17 mouse cellular contexts compared by ENCODE assay signal in the genomic region with DNA sequence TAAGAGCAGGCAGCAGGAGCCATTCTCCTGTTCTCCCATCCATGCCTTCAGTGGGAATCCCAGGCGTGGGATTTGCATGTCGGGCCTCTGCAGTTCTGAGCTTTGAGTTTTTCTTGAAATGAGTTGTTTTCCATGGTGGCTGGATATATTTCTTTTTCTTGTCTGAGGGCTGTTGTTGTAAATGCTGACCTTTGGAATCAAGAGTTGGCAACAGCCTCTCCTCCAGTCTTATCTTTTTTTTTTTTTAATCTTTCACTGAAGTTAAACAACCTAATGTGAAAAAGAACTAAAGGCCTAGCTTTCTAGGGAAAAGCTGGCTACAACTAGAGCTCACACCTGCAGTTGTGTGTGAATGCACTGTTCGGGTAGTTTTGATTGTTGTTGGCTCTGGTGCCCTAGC.
"Had no signal": no experiment of that assay in that cellular context is flagged by ENCODE, and none has a peak within 500 bp of the region (broad histone marks: within the 10 kb centered on the region; RNA-seq: fewer than 3 reads in every experiment).

No protein-coding gene starts in this region.

- H3K27me3 ChIP-seq: limb, embryonic 13.5 days; midbrain, embryonic 12.5 days; midbrain, embryonic 15.5 days; neural tube, embryonic 12.5 days; neural tube, embryonic 15.5 days had no signal

- DNase-seq: liver; liver, postnatal 0 days; lung, embryonic 14.5 days; right cerebral cortex, adult 18-20 months; right cerebral cortex, postnatal 14 days; right cerebral cortex, postnatal 4 days; thymus, adult 18-20 months; thymus, postnatal 36 days had no signal

- H3K27ac ChIP-seq: limb, embryonic 10.5 days; limb, embryonic 13.5 days; liver, embryonic 14.5 days; macrophage; midbrain, embryonic 12.5 days; midbrain, embryonic 15.5 days; neural tube, embryonic 12.5 days; neural tube, embryonic 15.5 days had no signal

- H3K9ac ChIP-seq: limb, embryonic 13.5 days; liver, embryonic 14.5 days; liver, postnatal 0 days; lung, embryonic 14.5 days; midbrain, embryonic 12.5 days; midbrain, embryonic 15.5 days; neural tube, embryonic 12.5 days; neural tube, embryonic 15.5 days had no signal

- H3K36me3 ChIP-seq: midbrain, embryonic 12.5 days; midbrain, embryonic 15.5 days; neural tube, embryonic 12.5 days had no signal

- H3K9me3 ChIP-seq: limb, embryonic 10.5 days; limb, embryonic 13.5 days; midbrain, embryonic 12.5 days; midbrain, embryonic 15.5 days; neural tube, embryonic 12.5 days; neural tube, embryonic 15.5 days had no signal

- ATAC-seq: liver, postnatal 0 days; lung, postnatal 0 days; midbrain, embryonic 15.5 days had no signal

- H3K4me2 ChIP-seq: limb, embryonic 13.5 days; lung, embryonic 14.5 days; midbrain, embryonic 12.5 days; midbrain, embryonic 15.5 days; neural tube, embryonic 12.5 days; neural tube, embryonic 15.5 days had no signal

- H3K4me1 ChIP-seq: midbrain, embryonic 12.5 days; midbrain, embryonic 15.5 days; neural tube, embryonic 12.5 days; neural tube, embryonic 15.5 days had no signal

- H3K4me3 ChIP-seq: limb, embryonic 10.5 days; limb, embryonic 13.5 days; midbrain, embryonic 12.5 days; midbrain, embryonic 15.5 days; neural tube, embryonic 12.5 days; neural tube, embryonic 15.5 days had no signal
